Mouse (Mus musculus) megakaryocyte, embryonic 14.5 days (primary cell): ENCODE measurements around the gene Stk39. TPM values are rescaled to one million over a fixed set of nuclear protein-coding genes. Genes with fewer than 3 reads are reported as not detected.

Experiments used
- H3K27me3 ChIP-seq: replicated peaks from 2 replicates; pipeline ENCODE3; 2012; ENCODE audit warnings: inconsistent platforms
- H3K36me3 ChIP-seq: replicated peaks from 2 replicates; pipeline ENCODE3; 2012; ENCODE audit warnings: low read length, inconsistent platforms, mixed read lengths
- H3K4me1 ChIP-seq: 2 replicates; pipeline ENCODE4 v1.6.1; 2012; ENCODE audit warnings: inconsistent platforms
- H3K4me3 ChIP-seq: replicated peaks from 2 replicates; pipeline ENCODE3; 2012; ENCODE audit warnings: moderate library complexity, mild to moderate bottlenecking, inconsistent platforms
- H3K9me3 ChIP-seq: 2 replicates; pipeline ENCODE4 v1.6.1; 2012; ENCODE audit warnings: inconsistent platforms
- FLI1 ChIP-seq: IDR thresholded peaks from 2 replicates; pipeline ENCODE4 v1.6.1; 2012; ENCODE audit warnings: low read length, inconsistent platforms, mixed read lengths
- GATA1 ChIP-seq: IDR thresholded peaks from 3 replicates; pipeline ENCODE4 v1.6.1; 2012; ENCODE audit warnings: mixed read lengths, low read length, inconsistent platforms, borderline replicate concordance
- polyA plus RNA-seq: library from polyadenylated mRNA; stranded (reverse); fragments of >175 nt; gene quantifications from 2 replicates; pipeline ENCODE4 v1.2.3, GENCODE M21; 2012; ENCODE audit warnings: low replicate concordance; ENCODE audit not compliant: insufficient read depth

Stk39 gene
- polyA plus RNA-seq: 0.95 TPM in 1 of 2 replicates, not detected in the other

- TF ChIP-seq GATA1 (no peak), FLI1 (no peak)
- 0 out of 2 replicates have a peak, but pooled peaks cover 6% of the 10 kb centered on the region for H3K9me3 ChIP-seq
- H3K27me3 ChIP-seq: peaks cover 69% of the 10 kb centered on the region
- peaks cover 19% of the 10 kb centered on the region for H3K4me1 ChIP-seq
- peak within 1 kb of the TSS; percentile 93 for H3K4me3 ChIP-seq
- no peaks in the 10 kb centered on the region for H3K36me3 ChIP-seq
These were observed at the start of gene Stk39 for GRCm38 (mm10) chr2:68471759-68472550. TSS of gene Stk39 (minus strand) at chr2:68472268.

- TF ChIP-seq FLI1 (no peak), GATA1 (no peak)
- H3K27me3 ChIP-seq: no peaks in the 10 kb centered on the region
- H3K4me1 ChIP-seq: no peaks in the 10 kb centered on the region
- no peaks in the 10 kb centered on the region for H3K9me3 ChIP-seq
- H3K36me3 ChIP-seq: no peaks in the 10 kb centered on the region
- H3K4me3 ChIP-seq: no peak overlapping the region
These were observed 43.3 kb upstream of the Stk39 start for GRCm38 (mm10) chr2:68515409-68515808.

DNA sequence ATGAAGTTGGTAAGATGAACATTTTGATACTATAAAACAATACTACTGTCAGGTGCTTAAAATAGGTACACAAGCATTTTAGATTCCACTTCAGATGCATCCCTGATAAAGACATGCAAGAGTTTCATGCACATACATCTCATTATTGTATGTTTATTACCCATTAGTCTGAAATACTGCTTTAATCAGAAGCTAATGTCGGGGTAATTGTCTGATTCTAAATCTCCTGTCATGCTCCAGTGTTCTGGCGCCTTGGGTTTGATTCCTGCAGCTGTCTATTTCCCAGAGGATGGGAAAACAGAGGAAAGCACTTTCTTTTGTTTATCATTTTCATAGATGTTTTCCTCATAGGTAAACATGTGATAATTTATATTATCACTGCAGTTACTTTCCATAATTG lies 31.1 kb upstream of the Stk39 start:
- no peak overlapping the region for H3K4me3 ChIP-seq
- H3K27me3 ChIP-seq: no peaks in the 10 kb centered on the region
- TF ChIP-seq GATA1 (no peak), FLI1 (no peak)
- no peaks in the 10 kb centered on the region for H3K4me1 ChIP-seq
- no peaks in the 10 kb centered on the region for H3K36me3 ChIP-seq
- no peaks in the 10 kb centered on the region for H3K9me3 ChIP-seq

DNA sequence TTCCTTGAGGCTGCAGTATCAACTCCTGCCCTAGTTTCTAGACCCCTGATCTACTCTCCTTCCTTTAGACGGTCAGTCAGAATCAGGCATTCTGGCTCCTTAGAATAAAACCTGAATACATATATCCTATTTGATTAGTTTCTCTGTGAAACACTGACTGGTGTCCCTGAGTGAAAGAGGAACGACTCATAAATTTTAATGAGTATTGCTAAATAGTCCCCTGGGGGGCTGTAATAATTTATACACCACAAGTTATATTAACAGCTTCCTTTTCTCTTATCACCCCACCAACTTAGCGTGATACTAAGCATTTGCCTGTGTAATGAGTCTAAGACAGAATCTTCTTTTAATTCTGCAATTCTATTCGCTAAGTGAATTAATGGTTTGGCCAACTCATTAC lies 30.7 kb upstream of the Stk39 start:
- TF ChIP-seq FLI1 (no peak), GATA1 (no peak)
- Histone ChIP-seq H3K27me3 (no peaks in the 10 kb centered on the region), H3K4me1 (no peaks in the 10 kb centered on the region), H3K4me3 (no peak overlapping the region), H3K9me3 (no peaks in the 10 kb centered on the region), H3K36me3 (no peaks in the 10 kb centered on the region)

DNA sequence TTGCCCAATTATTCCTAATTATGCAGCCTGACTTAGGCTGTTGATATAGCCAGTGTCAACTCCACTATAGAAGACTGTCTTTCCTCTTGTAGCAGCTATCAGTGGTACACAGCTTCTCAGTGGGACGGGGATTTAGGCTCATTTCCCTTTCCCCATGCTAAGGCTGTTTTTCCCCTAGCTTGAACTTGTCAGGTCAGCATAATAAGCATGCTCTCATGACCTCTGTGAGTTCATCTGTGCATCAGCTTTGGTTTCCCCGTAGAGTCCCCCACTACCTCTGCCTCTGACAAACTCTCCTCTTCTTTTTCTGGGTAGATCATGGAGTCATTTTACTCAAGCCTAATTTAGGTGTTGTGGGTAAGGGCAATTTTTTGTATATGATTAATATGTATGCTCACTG lies 30.2 kb upstream of the Stk39 start:
- Histone ChIP-seq H3K9me3 (no peaks in the 10 kb centered on the region), H3K36me3 (no peaks in the 10 kb centered on the region), H3K4me1 (no peaks in the 10 kb centered on the region), H3K4me3 (no peak overlapping the region), H3K27me3 (no peaks in the 10 kb centered on the region)
- TF ChIP-seq GATA1: no peak
- no peak for TF ChIP-seq FLI1

DNA sequence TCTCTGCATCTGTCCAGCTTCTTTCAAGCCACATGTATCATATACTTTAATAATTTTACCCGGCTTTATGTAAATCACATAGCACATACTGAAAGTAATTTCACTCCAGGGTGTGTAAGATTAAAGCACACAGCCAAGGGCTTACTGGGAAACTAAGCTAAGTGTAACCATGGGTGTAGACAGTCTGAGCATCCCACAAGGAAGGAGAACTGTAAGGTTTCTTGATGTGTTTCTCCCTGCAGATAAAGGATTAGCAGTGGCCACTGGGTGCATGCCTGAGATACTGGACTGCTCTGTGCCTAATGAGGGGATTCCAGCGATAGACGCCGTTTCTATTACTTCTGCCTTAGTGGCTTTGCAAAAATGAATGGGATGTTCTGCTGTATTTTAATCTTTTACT lies 14.2 kb upstream of the Stk39 start:
- no peak for TF ChIP-seq GATA1
- no peak for TF ChIP-seq FLI1
- Histone ChIP-seq H3K27me3 (no peaks in the 10 kb centered on the region), H3K36me3 (no peaks in the 10 kb centered on the region)

DNA sequence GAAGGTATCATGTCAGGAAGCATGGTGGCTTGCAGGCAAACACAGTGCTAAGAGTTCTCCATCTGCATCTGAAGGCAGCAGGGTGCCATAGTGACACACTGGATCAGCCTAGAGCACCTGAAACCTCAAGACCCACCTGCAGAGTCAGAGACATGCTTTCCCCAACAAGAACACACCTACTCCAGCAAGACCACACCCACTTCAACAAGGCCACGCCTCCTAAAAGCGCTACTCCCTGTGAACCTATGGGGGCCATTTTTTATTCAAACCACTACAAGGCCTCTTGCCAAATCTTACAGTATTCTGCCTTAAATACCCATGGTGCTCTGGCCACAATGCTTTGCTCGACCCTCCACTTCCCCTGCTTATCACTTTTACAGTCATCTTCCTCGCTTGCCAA lies 13.1 kb upstream of the Stk39 start:
- H3K9me3 ChIP-seq: no peaks in the 10 kb centered on the region
- H3K36me3 ChIP-seq: no peaks in the 10 kb centered on the region
- no peaks in the 10 kb centered on the region for H3K4me1 ChIP-seq
- H3K4me3 ChIP-seq: no peak overlapping the region
- no peak for TF ChIP-seq GATA1
- TF ChIP-seq FLI1: no peak
- H3K27me3 ChIP-seq: no peaks in the 10 kb centered on the region

More for the DNA sequence above, 14.2 kb upstream of the Stk39 start:
- no peaks in the 10 kb centered on the region for H3K9me3 ChIP-seq
- H3K4me3 ChIP-seq: no peak overlapping the region
- no peaks in the 10 kb centered on the region for H3K4me1 ChIP-seq

DNA sequence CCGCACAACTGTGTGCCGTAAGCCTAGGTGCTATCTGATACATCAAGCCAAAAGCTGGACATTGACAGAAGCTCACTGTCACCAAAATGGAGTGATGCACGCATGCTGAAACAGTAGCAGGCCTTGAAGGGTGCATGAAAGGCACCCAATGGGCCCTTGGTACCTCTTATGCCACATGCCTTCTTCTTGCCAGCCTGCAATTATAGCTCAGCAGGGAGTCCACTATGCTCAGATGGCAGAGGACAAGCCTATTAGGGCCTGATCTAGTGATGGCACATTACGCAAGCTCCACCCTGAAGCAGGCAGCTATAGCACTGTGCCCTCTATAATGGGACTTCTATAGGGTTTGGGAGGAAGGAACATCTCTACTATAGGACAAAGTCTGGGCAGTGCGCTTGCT lies 10.8 kb upstream of the Stk39 start:
- no peaks in the 10 kb centered on the region for H3K4me1 ChIP-seq
- H3K4me3 ChIP-seq: no peak overlapping the region
- TF ChIP-seq GATA1 (no peak), FLI1 (no peak)
- no peaks in the 10 kb centered on the region for H3K9me3 ChIP-seq
- peaks cover 6% of the 10 kb centered on the region for H3K27me3 ChIP-seq
- H3K36me3 ChIP-seq: no peaks in the 10 kb centered on the region

- Histone ChIP-seq H3K4me1 (no peaks in the 10 kb centered on the region), H3K36me3 (no peaks in the 10 kb centered on the region), H3K27me3 (peaks cover 12% of the 10 kb centered on the region), H3K4me3 (no peak overlapping the region), H3K9me3 (0 out of 2 replicates have a peak, but pooled peaks cover 1% of the 10 kb centered on the region)
- TF ChIP-seq GATA1: no peak
- TF ChIP-seq FLI1: no peak
These were observed 7.8 kb upstream of the Stk39 start for GRCm38 (mm10) chr2:68479823-68480222.

- H3K4me1 ChIP-seq: peaks cover 19% of the 10 kb centered on the region
- peaks cover 65% of the 10 kb centered on the region for H3K27me3 ChIP-seq
- H3K9me3 ChIP-seq: 0 out of 2 replicates have a peak, but pooled peaks cover 6% of the 10 kb centered on the region
- no peak overlapping the region for H3K4me3 ChIP-seq
- no peaks in the 10 kb centered on the region for H3K36me3 ChIP-seq
- no peak for TF ChIP-seq GATA1
- no peak for TF ChIP-seq FLI1
These were observed 853 bp upstream of the Stk39 start for GRCm38 (mm10) chr2:68472921-68473320.

- H3K4me3 ChIP-seq: peak overlapping the region; percentile 93
- H3K9me3 ChIP-seq: 0 out of 2 replicates have a peak, but pooled peaks cover 6% of the 10 kb centered on the region
- H3K27me3 ChIP-seq: peaks cover 67% of the 10 kb centered on the region
- H3K36me3 ChIP-seq: no peaks in the 10 kb centered on the region
- peaks cover 19% of the 10 kb centered on the region for H3K4me1 ChIP-seq
- TF ChIP-seq GATA1: no peak
- TF ChIP-seq FLI1: no peak
These were observed 463 bp upstream of the Stk39 start for GRCm38 (mm10) chr2:68472551-68472910.
